Mouse (Mus musculus) heart, embryonic 13.5 days (tissue): Measurements from ENCODE around the gene Sh3pxd2a. TPM values are rescaled to one million over a fixed set of nuclear protein-coding genes. Genes with fewer than 3 reads are reported as not detected.

Source experiments
- ATAC-seq: fragments of 200-750 bp; cut with Nextera tagmentation; 2 replicates; pipeline ENCODE4 v1.8.0; 2017; ENCODE audit warnings: moderate TSS enrichment; ENCODE audit not compliant: insufficient number of reproducible peaks, low FRiP score, low TSS enrichment; ENCODE audit errors: extremely low read depth
- H3K27ac ChIP-seq: fragments of 300-500 bp; sonication (generic); replicated peaks from 2 replicates; pipeline ENCODE4 v1.5.1; 2015; ENCODE audit warnings: moderate library complexity, mild to moderate bottlenecking, inconsistent platforms
- H3K27me3 ChIP-seq: fragments of 300-500 bp; sonication (generic); replicated peaks from 2 replicates; pipeline ENCODE4 v1.6.1; 2015; ENCODE audit warnings: mild to moderate bottlenecking, inconsistent platforms
- H3K36me3 ChIP-seq: fragments of 300-500 bp; sonication (generic); 2 replicates; pipeline ENCODE4 v1.6.1; 2015; ENCODE audit warnings: mild to moderate bottlenecking, inconsistent platforms
- H3K4me1 ChIP-seq: fragments of 300-500 bp; sonication (generic); 2 replicates; pipeline ENCODE4 v1.6.1; 2015; ENCODE audit warnings: inconsistent platforms
- H3K4me2 ChIP-seq: fragments of 300-500 bp; sonication (generic); 2 replicates; pipeline ENCODE4 v1.6.1; 2015; ENCODE audit warnings: inconsistent platforms, mild to moderate bottlenecking, moderate library complexity
- H3K4me3 ChIP-seq: fragments of 300-500 bp; sonication (generic); 2 replicates; pipeline ENCODE4 v1.5.1; 2015; ENCODE audit warnings: moderate library complexity, mild to moderate bottlenecking, inconsistent platforms
- H3K9ac ChIP-seq: fragments of 300-500 bp; sonication (generic); 2 replicates; pipeline ENCODE4 v1.6.1; 2015; ENCODE audit warnings: inconsistent platforms, mild to moderate bottlenecking, moderate library complexity
- H3K9me3 ChIP-seq: fragments of 300-500 bp; sonication (generic); 2 replicates; pipeline ENCODE4 v1.6.1; 2016; ENCODE audit warnings: inconsistent platforms
- WGBS: fragments of 180-500 bp; shearing (Covaris S2); methylation state at CpG from one replicate; pipeline ENCODE4 v1.1.7; 2015; ENCODE audit warnings: mixed read lengths; 5-methylcytosine and 5-hydroxymethylcytosine counted together
- polyA plus RNA-seq: library from polyadenylated mRNA; unstranded; fragments of >200 nt; fragmentation: Nextera tagmentation; extraction: Ambion mirVana; gene quantifications from 2 replicates; pipeline ENCODE4 v1.2.1, GENCODE M21; 2015

Gene Sh3pxd2a
- polyA plus RNA-seq, 1 experiment from 2014 or later = 5.7 TPM

GRCm38 (mm10) chr19:47387395-47387794, 76.8 kb downstream of the Sh3pxd2a start:
- peak overlapping the region; percentile 93 for H3K27ac ChIP-seq
- peaks cover 11% of the 10 kb centered on the region for H3K36me3 ChIP-seq
- H3K9ac ChIP-seq = peak overlapping the region; percentile 65
- no peaks in the 10 kb centered on the region for H3K27me3 ChIP-seq
- 8% methylated on average over 6 of the region's 6 CpGs for WGBS
- H3K4me2 ChIP-seq = peak overlapping the region; percentile 37
- H3K4me3 ChIP-seq = no peak overlapping the region
- ATAC-seq = no peak
- no peaks in the 10 kb centered on the region for H3K9me3 ChIP-seq
- peaks cover 45% of the 10 kb centered on the region for H3K4me1 ChIP-seq

- H3K36me3 ChIP-seq = peaks cover 1% of the 10 kb centered on the region; the same call in 1 of the 2 replicates
- WGBS = 54% methylated on average over 10 of the region's 10 CpGs
- H3K4me2 ChIP-seq = no peak overlapping the region
- peak overlapping the region; percentile 65; the same call in 1 of the 2 replicates for H3K9ac ChIP-seq
- H3K4me1 ChIP-seq = peaks cover 51% of the 10 kb centered on the region
- no peak overlapping the region for H3K4me3 ChIP-seq
- ATAC-seq = 0 out of 2 replicates have a peak, but pooled peaks have one; percentile 6
- no peaks in the 10 kb centered on the region for H3K9me3 ChIP-seq
- H3K27ac ChIP-seq = peak overlapping the region; percentile 93
- H3K27me3 ChIP-seq = no peaks in the 10 kb centered on the region
Observed at GRCm38 (mm10) chr19:47385971-47386370, 78.2 kb downstream of the Sh3pxd2a start.

DNA sequence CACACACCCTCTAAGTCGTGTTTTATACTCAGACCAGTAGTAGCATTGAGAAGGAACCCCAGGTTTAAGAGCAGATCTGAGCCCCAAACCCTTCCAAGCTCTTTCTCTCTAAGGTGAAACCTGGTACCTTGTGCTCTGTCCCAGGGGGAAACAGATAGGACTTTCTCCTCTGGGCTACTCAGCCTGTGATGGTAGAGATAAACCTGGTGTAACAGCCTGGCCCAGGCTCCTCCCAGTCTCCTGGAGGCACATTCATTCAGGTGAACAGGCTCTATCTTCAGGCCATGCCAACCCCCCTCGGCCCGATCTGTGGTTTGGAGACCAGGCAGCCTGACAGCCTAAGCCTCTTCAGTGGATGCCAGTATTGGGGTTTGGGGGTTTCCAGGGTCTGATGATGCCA, 79.6 kb downstream of the Sh3pxd2a start:
- Histone ChIP-seq H3K4me3 (no peak overlapping the region), H3K4me2 (no peak overlapping the region), H3K27ac (no peak overlapping the region), H3K36me3 (no peaks in the 10 kb centered on the region), H3K9me3 (no peaks in the 10 kb centered on the region), H3K27me3 (no peaks in the 10 kb centered on the region), H3K4me1 (peaks cover 57% of the 10 kb centered on the region), H3K9ac (no peak overlapping the region)
- ATAC-seq = no peak
- 80% methylated on average over 3 of the region's 3 CpGs for WGBS

DNA sequence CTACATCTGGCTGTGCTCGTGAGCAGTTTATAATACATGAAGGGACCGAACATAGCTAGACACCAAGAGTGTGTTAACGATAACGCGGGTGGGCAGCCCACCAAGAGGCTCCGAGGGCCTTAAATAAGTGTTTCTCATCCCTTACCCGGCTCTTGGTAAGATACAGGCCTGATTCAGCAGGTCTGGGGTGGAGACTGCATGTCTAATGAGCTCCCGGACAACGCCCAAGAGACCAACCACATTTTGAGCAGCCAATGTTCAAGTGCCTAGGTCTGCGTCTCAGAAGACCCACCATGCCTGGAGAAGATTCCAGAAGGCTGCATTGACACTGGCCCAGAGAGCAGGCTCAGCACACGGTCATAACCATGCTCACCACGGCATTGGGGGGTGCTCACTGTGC, 80.2 kb downstream of the Sh3pxd2a start:
- no peaks in the 10 kb centered on the region for H3K36me3 ChIP-seq
- no peaks in the 10 kb centered on the region for H3K9me3 ChIP-seq
- H3K4me3 ChIP-seq = no peak overlapping the region
- no peak for ATAC-seq
- no peak overlapping the region for H3K4me2 ChIP-seq
- 79% methylated on average over 12 of the region's 12 CpGs for WGBS
- no peak overlapping the region for H3K9ac ChIP-seq
- peaks cover 63% of the 10 kb centered on the region for H3K4me1 ChIP-seq
- no peak overlapping the region for H3K27ac ChIP-seq
- no peaks in the 10 kb centered on the region for H3K27me3 ChIP-seq

DNA sequence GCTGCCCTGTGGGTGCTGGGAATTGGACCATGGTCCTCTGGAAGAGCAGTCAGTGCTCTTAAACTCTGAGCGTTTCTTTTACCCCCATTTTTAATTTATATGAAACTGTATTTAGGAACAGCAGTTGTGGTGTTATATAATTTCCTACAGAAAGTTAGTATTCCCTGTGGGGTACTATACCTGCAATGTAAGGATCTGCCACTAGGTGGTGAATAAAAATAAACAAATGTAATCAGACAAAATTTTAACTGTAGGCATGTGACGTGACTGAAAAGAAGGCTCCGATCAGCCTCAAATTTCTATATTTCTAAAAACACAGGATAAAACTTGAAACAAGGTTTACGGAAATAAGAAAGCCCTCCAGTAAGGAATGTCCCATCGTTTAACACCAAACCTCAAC, 81.9 kb downstream of the Sh3pxd2a start:
- Histone ChIP-seq H3K27me3 (no peaks in the 10 kb centered on the region), H3K27ac (no peak overlapping the region), H3K36me3 (no peaks in the 10 kb centered on the region), H3K9me3 (no peaks in the 10 kb centered on the region), H3K9ac (no peak overlapping the region), H3K4me3 (no peak overlapping the region), H3K4me1 (peaks cover 51% of the 10 kb centered on the region), H3K4me2 (no peak overlapping the region)
- WGBS = 79% methylated on average over 5 of the region's 5 CpGs
- ATAC-seq = no peak

DNA sequence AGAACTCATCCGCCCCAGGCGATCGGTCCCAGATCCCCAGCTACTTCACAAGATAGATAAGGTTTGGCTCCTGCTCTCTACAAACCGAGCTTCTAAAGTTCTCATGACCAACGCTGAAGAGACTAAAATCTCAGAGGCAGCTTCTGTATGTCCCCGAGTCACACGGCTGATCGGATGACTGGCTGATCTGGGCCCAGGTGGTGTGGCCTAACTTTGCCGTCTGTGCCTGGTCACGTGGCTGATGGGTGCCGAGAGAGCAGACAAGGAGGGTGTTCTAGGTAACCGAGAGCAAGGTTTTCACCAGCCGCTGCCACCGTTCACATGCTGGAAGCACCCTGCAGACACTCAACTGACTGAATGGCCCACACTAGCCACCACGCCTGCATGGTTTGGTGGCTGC, 83.2 kb downstream of the Sh3pxd2a start:
- H3K4me3 ChIP-seq = no peak overlapping the region
- no peak overlapping the region for H3K27ac ChIP-seq
- no peaks in the 10 kb centered on the region for H3K36me3 ChIP-seq
- H3K9ac ChIP-seq = no peak overlapping the region
- no peaks in the 10 kb centered on the region for H3K9me3 ChIP-seq
- ATAC-seq = no peak
- H3K27me3 ChIP-seq = no peaks in the 10 kb centered on the region
- WGBS = 67% methylated on average over 15 of the region's 15 CpGs
- peaks cover 38% of the 10 kb centered on the region for H3K4me1 ChIP-seq
- H3K4me2 ChIP-seq = no peak overlapping the region

DNA sequence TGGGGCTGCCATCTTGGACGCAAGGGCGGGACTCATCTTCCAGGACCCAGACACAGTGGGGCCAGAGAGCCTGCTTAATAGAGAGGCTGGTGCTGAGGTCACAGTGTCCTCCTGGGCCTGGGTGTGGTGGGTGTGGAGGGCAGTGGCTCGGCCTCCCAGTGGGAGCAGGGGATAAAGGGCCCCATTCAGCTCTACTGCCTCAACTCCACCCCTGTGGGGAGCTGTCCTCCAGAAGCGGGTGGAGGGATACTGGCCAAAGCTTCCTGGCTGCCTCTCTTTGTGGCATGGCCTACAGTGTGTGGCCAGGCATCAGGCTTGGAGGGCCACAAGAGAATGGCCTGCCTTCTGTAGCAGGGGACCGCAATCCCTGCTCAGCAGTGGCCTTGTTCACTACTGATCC, 85.1 kb downstream of the Sh3pxd2a start:
- Histone ChIP-seq H3K4me2 (no peak overlapping the region), H3K9me3 (no peaks in the 10 kb centered on the region), H3K27ac (no peak overlapping the region), H3K27me3 (no peaks in the 10 kb centered on the region), H3K4me3 (no peak overlapping the region), H3K9ac (peak overlapping the region; percentile 33; the same call in 1 of the 2 replicates), H3K4me1 (peaks cover 25% of the 10 kb centered on the region), H3K36me3 (no peaks in the 10 kb centered on the region)
- WGBS = 68% methylated on average over 5 of the region's 5 CpGs
- 0 out of 2 replicates have a peak, but pooled peaks have one; percentile 34 for ATAC-seq

- WGBS = 85% methylated on average over 8 of the region's 8 CpGs
- no peaks in the 10 kb centered on the region for H3K27me3 ChIP-seq
- no peak overlapping the region for H3K4me3 ChIP-seq
- H3K4me2 ChIP-seq = no peak overlapping the region
- peaks cover 11% of the 10 kb centered on the region; the same call in 1 of the 2 replicates for H3K36me3 ChIP-seq
- no peak overlapping the region for H3K27ac ChIP-seq
- no peak for ATAC-seq
- H3K9me3 ChIP-seq = no peaks in the 10 kb centered on the region
- peaks cover 11% of the 10 kb centered on the region for H3K4me1 ChIP-seq
- no peak overlapping the region for H3K9ac ChIP-seq
Observed at GRCm38 (mm10) chr19:47374916-47375573, 89.2 kb downstream of the Sh3pxd2a start.

DNA sequence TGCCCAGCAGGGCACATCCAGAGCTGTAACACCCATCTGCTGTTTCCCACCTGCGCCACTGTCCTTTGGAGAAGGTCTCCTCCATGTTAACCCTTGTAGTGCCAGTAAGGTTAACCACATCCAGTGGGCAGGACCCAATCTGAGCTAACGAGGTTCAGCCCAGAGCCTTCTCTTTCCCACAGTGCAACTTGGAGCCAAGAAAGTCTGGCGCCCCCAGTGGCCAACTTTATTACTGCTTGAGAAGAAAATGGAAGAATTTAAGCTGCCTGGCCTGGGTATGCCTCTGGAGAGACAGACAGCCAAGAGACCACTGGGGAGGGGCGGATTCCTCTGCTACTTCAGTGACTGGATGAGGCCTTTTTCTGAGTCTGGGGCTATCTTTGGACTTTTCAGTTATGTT, 89.8 kb downstream of the Sh3pxd2a start:
- no peak overlapping the region for H3K9ac ChIP-seq
- peaks cover 15% of the 10 kb centered on the region for H3K4me1 ChIP-seq
- H3K27me3 ChIP-seq = no peaks in the 10 kb centered on the region
- no peak overlapping the region for H3K4me2 ChIP-seq
- no peak overlapping the region for H3K4me3 ChIP-seq
- H3K27ac ChIP-seq = no peak overlapping the region
- H3K9me3 ChIP-seq = no peaks in the 10 kb centered on the region
- H3K36me3 ChIP-seq = peaks cover 11% of the 10 kb centered on the region; the same call in 1 of the 2 replicates
- whole genome bisulfite sequencing = 40% methylated on average over 4 of the region's 4 CpGs
- ATAC-seq = no peak

DNA sequence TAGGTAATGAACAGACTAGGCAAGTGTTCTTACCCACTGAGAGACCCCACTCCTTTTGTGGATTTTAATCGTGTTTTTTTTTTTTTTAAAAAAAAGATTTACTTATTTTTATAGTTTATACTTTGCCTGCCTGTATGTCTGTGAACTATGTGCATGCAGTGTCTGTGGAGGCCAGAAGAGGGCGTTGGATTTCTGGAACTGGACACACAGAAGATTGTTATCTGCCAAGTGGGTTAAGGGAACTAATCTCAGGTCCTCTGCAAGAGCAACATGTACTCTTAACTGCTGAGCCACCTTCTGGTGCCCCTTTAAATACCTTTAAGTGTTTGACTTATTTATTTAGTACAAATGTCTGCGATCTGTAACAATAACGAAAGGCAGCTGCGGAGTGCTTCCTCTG, 92.2 kb downstream of the Sh3pxd2a start:
- WGBS = 63% methylated on average over 5 of the region's 5 CpGs

DNA sequence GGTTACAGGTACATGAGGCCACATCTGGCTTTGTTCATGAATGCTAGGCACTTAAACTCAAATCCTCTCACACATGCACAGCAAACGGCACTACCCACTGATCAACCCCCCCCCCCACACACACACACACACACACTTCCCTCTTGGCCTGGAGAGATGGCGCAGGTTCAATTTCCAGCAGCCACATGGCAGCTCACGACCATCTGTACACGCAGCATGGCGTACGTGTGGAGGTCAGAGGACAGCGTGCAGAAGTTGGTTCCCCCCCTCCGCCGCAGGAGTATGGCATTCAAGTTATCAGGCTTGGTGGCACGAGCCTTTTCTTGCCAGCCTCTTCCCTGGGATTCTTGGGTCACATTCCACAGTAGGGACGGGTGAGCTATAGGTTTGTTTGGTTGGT, 92.7 kb downstream of the Sh3pxd2a start:
- H3K27me3 ChIP-seq = no peaks in the 10 kb centered on the region
- H3K27ac ChIP-seq = no peak overlapping the region
- WGBS = 92% methylated on average over 11 of the region's 11 CpGs
- H3K36me3 ChIP-seq = peaks cover 11% of the 10 kb centered on the region; the same call in 1 of the 2 replicates
- H3K4me2 ChIP-seq = no peak overlapping the region
- H3K9ac ChIP-seq = no peak overlapping the region
- ATAC-seq = no peak
- H3K4me1 ChIP-seq = peaks cover 30% of the 10 kb centered on the region
- no peak overlapping the region for H3K4me3 ChIP-seq
- no peaks in the 10 kb centered on the region for H3K9me3 ChIP-seq

More for the DNA sequence above, 92.2 kb downstream of the Sh3pxd2a start:
- no peak overlapping the region for H3K27ac ChIP-seq
- peaks cover 11% of the 10 kb centered on the region; the same call in 1 of the 2 replicates for H3K36me3 ChIP-seq
- H3K9ac ChIP-seq = no peak overlapping the region
- H3K4me2 ChIP-seq = no peak overlapping the region
- peaks cover 25% of the 10 kb centered on the region for H3K4me1 ChIP-seq
- ATAC-seq = no peak
- H3K27me3 ChIP-seq = no peaks in the 10 kb centered on the region
- no peak overlapping the region for H3K4me3 ChIP-seq
- no peaks in the 10 kb centered on the region for H3K9me3 ChIP-seq

DNA sequence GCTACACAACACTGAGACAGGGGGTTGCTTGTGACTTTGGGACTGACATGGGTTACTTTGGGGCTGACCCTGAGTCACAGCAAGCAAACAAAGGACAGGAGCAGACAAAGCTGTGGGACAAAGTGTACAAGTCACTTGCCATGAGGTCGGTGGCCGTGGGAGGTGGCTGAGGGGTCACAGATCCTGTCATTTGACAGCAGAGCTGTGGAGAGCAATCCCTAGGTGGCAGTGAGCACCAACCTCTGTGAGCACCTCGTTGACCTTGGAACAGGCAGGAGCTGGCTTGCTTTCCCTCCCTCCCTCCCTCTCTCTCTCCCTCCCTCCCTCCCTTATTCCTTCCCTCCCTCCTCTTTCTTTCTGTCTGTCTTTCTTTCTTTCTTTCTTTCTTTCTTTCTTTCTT, 95.2 kb downstream of the Sh3pxd2a start:
- Histone ChIP-seq H3K27me3 (no peaks in the 10 kb centered on the region), H3K4me2 (no peak overlapping the region), H3K9ac (no peak overlapping the region; the same call in 1 of the 2 replicates), H3K27ac (peak overlapping the region; percentile 74), H3K9me3 (no peaks in the 10 kb centered on the region), H3K36me3 (peaks cover 20% of the 10 kb centered on the region), H3K4me3 (no peak overlapping the region), H3K4me1 (peaks cover 30% of the 10 kb centered on the region)
- 38% methylated on average over 3 of the region's 3 CpGs for WGBS
- ATAC-seq = no peak
